Comparison of ENCODE assay signal across 37 mouse cellular contexts in genomic region chr11:70578962-70579361, GRCm38 (mm10). TPM values are rescaled to one million over a fixed set of nuclear protein-coding genes. Genes with fewer than 3 reads are reported as not detected.
DNase-seq lines count a peak whose midpoint lies in the region; ATAC-seq and TF ChIP-seq lines count a peak whose summit lies in the region.
"Had no signal": no experiment of that assay in that cellular context is flagged by ENCODE, and none has a peak within 500 bp of the region (broad histone marks: within the 10 kb centered on the region; RNA-seq: fewer than 3 reads in every experiment).

No protein-coding gene starts in this region.

- intact Hi-C loops in gastrocnemius, adult 2 months (cut with DNase I): no loop called here
- intact Hi-C loops in gastrocnemius, postnatal 36 days (cut with DNase I): no loop called here

- ATAC-seq in megakaryocyte, adult 5-6 weeks (ENCODE audit: poor library complexity, severe bottlenecking): no peak
- ATAC-seq in embryonic facial prominence, embryonic 15.5 days (ENCODE audit: insufficient number of reproducible peaks, low FRiP score, low TSS enrichment, low read depth): no peak
- no peak for ATAC-seq in stomach, embryonic 16.5 days (ENCODE audit: insufficient read depth, low FRiP score)
- ATAC-seq in hindbrain, embryonic 16.5 days: no peak
- ATAC-seq: forebrain, embryonic 16.5 days; hindbrain, postnatal 0 days; intestine, embryonic 15.5 days; liver, embryonic 12.5 days; liver, postnatal 0 days; midbrain, embryonic 15.5 days had no signal

- peaks cover 96% of the 10 kb centered on the region for H3K4me1 ChIP-seq in megakaryocyte, embryonic 14.5 days
- H3K4me1 ChIP-seq in embryonic facial prominence, embryonic 15.5 days: peaks cover 74% of the 10 kb centered on the region
- H3K4me1 ChIP-seq in stomach, embryonic 16.5 days (ENCODE audit: control insufficient read depth, insufficient read depth, low read length): peaks cover 62% of the 10 kb centered on the region
- H3K4me1 ChIP-seq in hindbrain, embryonic 16.5 days (ENCODE audit: control insufficient read depth, insufficient read depth, low read depth, low read length): peaks cover 8% of the 10 kb centered on the region

- no peak overlapping the region for H3K4me3 ChIP-seq in gastrocnemius, adult 2 months
- peak overlapping the region; percentile 88 for H3K4me3 ChIP-seq in megakaryocyte, embryonic 14.5 days (replicated peaks)
- H3K4me3 ChIP-seq in embryonic facial prominence, embryonic 15.5 days (replicated peaks): no peak overlapping the region
- no peak overlapping the region for H3K4me3 ChIP-seq in stomach, embryonic 16.5 days (replicated peaks; ENCODE audit: low read length)
- H3K4me3 ChIP-seq in hindbrain, embryonic 16.5 days (ENCODE audit: low read length): no peak overlapping the region
- H3K4me3 ChIP-seq: forebrain, embryonic 10.5 days; heart, embryonic 10.5 days; heart, embryonic 15.5 days; intestine, embryonic 15.5 days; limb, embryonic 13.5 days; liver, embryonic 12.5 days; midbrain, embryonic 15.5 days; neural tube, embryonic 13.5 days had no signal

- TF ChIP-seq CTCF in gastrocnemius, adult 2 months (IDR thresholded peaks at IDR 0.05): no peak

- H3K9ac ChIP-seq in embryonic facial prominence, embryonic 15.5 days: no peak overlapping the region
- H3K9ac ChIP-seq in stomach, embryonic 16.5 days (ENCODE audit: low read length): no peak overlapping the region
- no peak overlapping the region for H3K9ac ChIP-seq in hindbrain, embryonic 16.5 days (ENCODE audit: low read depth, low read length)
- H3K9ac ChIP-seq: heart, embryonic 15.5 days; liver, embryonic 12.5 days; liver, postnatal 0 days; midbrain, embryonic 15.5 days had no signal

- no peak overlapping the region; the same call in 1 of the 2 replicates for H3K4me2 ChIP-seq in embryonic facial prominence, embryonic 15.5 days (replicated peaks)
- peak overlapping the region; percentile 31; the same call in 1 of the 2 replicates for H3K4me2 ChIP-seq in stomach, embryonic 16.5 days (ENCODE audit: low read depth, low read length)
- no peak overlapping the region for H3K4me2 ChIP-seq in hindbrain, embryonic 16.5 days (ENCODE audit: low read length)
- H3K4me2 ChIP-seq: heart, embryonic 15.5 days; limb, embryonic 13.5 days; liver, embryonic 12.5 days; midbrain, embryonic 15.5 days; neural tube, embryonic 13.5 days had no signal

- DNase-seq in gastrocnemius, adult 2 months: no peak
- DNase-seq in gastrocnemius, postnatal 36 days: no peak
- no peak for DNase-seq in spleen, postnatal 4 days (ENCODE audit: low spot score in 2 of 2)
- DNase-seq: adrenal gland, postnatal 10 days; B cell, adult 2 months; cerebellum, adult 11-12 months; cerebellum, postnatal 14 days; kidney, adult 2 months; kidney, postnatal 4 days; liver, postnatal 0 days; lung, postnatal 36 days; thymus, adult 2 months; thymus, postnatal 4 days had no signal

- WGBS in embryonic facial prominence, embryonic 15.5 days: 76% methylated on average over 6 of the region's 6 CpGs
- 78% methylated on average over 6 of the region's 6 CpGs for WGBS in stomach, embryonic 16.5 days
- WGBS in hindbrain, embryonic 16.5 days: 94% methylated on average over 6 of the region's 6 CpGs

- no peaks in the 10 kb centered on the region for H3K27me3 ChIP-seq in megakaryocyte, embryonic 14.5 days (replicated peaks)
- H3K27me3 ChIP-seq in embryonic facial prominence, embryonic 15.5 days: no peaks in the 10 kb centered on the region
- no peaks in the 10 kb centered on the region for H3K27me3 ChIP-seq in stomach, embryonic 16.5 days (ENCODE audit: control insufficient read depth, insufficient read depth, low read length)
- no peaks in the 10 kb centered on the region for H3K27me3 ChIP-seq in hindbrain, embryonic 16.5 days (replicated peaks; ENCODE audit: control insufficient read depth, insufficient read depth, low read length)
- H3K27me3 ChIP-seq: heart, embryonic 15.5 days; intestine, embryonic 15.5 days; limb, embryonic 13.5 days; liver, embryonic 12.5 days; midbrain, embryonic 15.5 days; neural tube, embryonic 13.5 days had no signal

- peak overlapping the region; percentile 50 for H3K27ac ChIP-seq in gastrocnemius, adult 2 months
- H3K27ac ChIP-seq in embryonic facial prominence, embryonic 15.5 days (replicated peaks): peak overlapping the region; percentile 83
- H3K27ac ChIP-seq in stomach, embryonic 16.5 days (ENCODE audit: low read length): peak overlapping the region; percentile 95
- no peak overlapping the region for H3K27ac ChIP-seq in hindbrain, embryonic 16.5 days (ENCODE audit: low read depth, low read length)
- H3K27ac ChIP-seq: heart, embryonic 15.5 days; hindbrain, postnatal 0 days; limb, embryonic 13.5 days; midbrain, embryonic 15.5 days; neural tube, embryonic 13.5 days had no signal

- H3K36me3 ChIP-seq in megakaryocyte, embryonic 14.5 days (replicated peaks; ENCODE audit: low read length): peaks cover 67% of the 10 kb centered on the region
- no peaks in the 10 kb centered on the region for H3K36me3 ChIP-seq in embryonic facial prominence, embryonic 15.5 days
- H3K36me3 ChIP-seq in stomach, embryonic 16.5 days (ENCODE audit: control insufficient read depth, insufficient read depth, low read length): no peaks in the 10 kb centered on the region
- no peaks in the 10 kb centered on the region for H3K36me3 ChIP-seq in hindbrain, embryonic 16.5 days (ENCODE audit: control insufficient read depth, insufficient read depth, low read length)
- H3K36me3 ChIP-seq: heart, embryonic 15.5 days; intestine, embryonic 15.5 days; limb, embryonic 13.5 days; midbrain, embryonic 15.5 days; neural tube, embryonic 13.5 days had no signal

- no peaks in the 10 kb centered on the region for H3K9me3 ChIP-seq in megakaryocyte, embryonic 14.5 days
- no peaks in the 10 kb centered on the region for H3K9me3 ChIP-seq in embryonic facial prominence, embryonic 15.5 days (replicated peaks)
- no peaks in the 10 kb centered on the region for H3K9me3 ChIP-seq in stomach, embryonic 16.5 days (replicated peaks; ENCODE audit: control insufficient read depth, low read length)
- H3K9me3 ChIP-seq in hindbrain, embryonic 16.5 days (ENCODE audit: control insufficient read depth, low read length): no peaks in the 10 kb centered on the region
- H3K9me3 ChIP-seq: forebrain, embryonic 10.5 days; G1E; heart, embryonic 10.5 days; heart, embryonic 15.5 days; intestine, embryonic 15.5 days; limb, embryonic 13.5 days; liver, embryonic 12.5 days; midbrain, embryonic 15.5 days; neural tube, embryonic 13.5 days had no signal

RNA-seq across cellular contexts. Expression of gene Mink1, which starts 16.3 kb away (rescaled TPM):
- total RNA-seq in gastrocnemius, adult 2 months (2021): 10 to 100 TPM; 33.7 to 34.7 TPM
- 10 to 100 TPM; 28.0 to 31.1 TPM for total RNA-seq in gastrocnemius, postnatal 36 days (2021)
- polyA plus RNA-seq in megakaryocyte, embryonic 14.5 days (2012; ENCODE audit: insufficient read depth, low replicate concordance): 122 and 129 TPM in 2 replicates
- total RNA-seq in megakaryocyte, adult 5-6 weeks (2015): 20.6 and 21.3 TPM in 2 replicates
- total RNA-seq in megakaryocyte, adult 5-6 weeks (2017): 12.7 and 17.5 TPM in 2 replicates
- polyA plus RNA-seq in embryonic facial prominence, embryonic 15.5 days (2015; fragmentation: Nextera tagmentation; extraction: Ambion mirVana): 16.7 and 20.3 TPM in 2 replicates
- 12.5 and 13.0 TPM in 2 replicates for polyA plus RNA-seq in stomach, embryonic 16.5 days (2015; fragmentation: Nextera tagmentation; extraction: Ambion mirVana)
- polyA plus RNA-seq in hindbrain, embryonic 16.5 days (2015; fragmentation: Nextera tagmentation; extraction: Ambion mirVana): 14.4 and 19.1 TPM in 2 replicates

RNA-seq across cellular contexts. Expression of gene 4930544D05Rik, which starts 36.7 kb away (rescaled TPM):
- total RNA-seq in gastrocnemius, adult 2 months (2021): not detected
- not detected for total RNA-seq in gastrocnemius, postnatal 36 days (2021)
- polyA plus RNA-seq in megakaryocyte, embryonic 14.5 days (2012; ENCODE audit: insufficient read depth, low replicate concordance): not detected in 2 replicates
- total RNA-seq in megakaryocyte, adult 5-6 weeks (2015): not detected in 2 replicates
- not detected in 2 replicates for total RNA-seq in megakaryocyte, adult 5-6 weeks (2017)
- not detected in 2 replicates for polyA plus RNA-seq in embryonic facial prominence, embryonic 15.5 days (2015; fragmentation: Nextera tagmentation; extraction: Ambion mirVana)
- polyA plus RNA-seq in stomach, embryonic 16.5 days (2015; fragmentation: Nextera tagmentation; extraction: Ambion mirVana): not detected in 2 replicates
- polyA plus RNA-seq in hindbrain, embryonic 16.5 days (2015; fragmentation: Nextera tagmentation; extraction: Ambion mirVana): not detected in 2 replicates
- total RNA-seq: adrenal gland, postnatal 10 days; G1E; gastrocnemius, adult 8-10 months; heart, postnatal 25 days; hindbrain, postnatal 0 days had no signal
- polyA plus RNA-seq: cortical plate, adult 2 months; forebrain, embryonic 10.5 days; forebrain, embryonic 16.5 days; G1E; heart, embryonic 10.5 days; heart, embryonic 15.5 days; hindbrain, embryonic 11.5 days; hindbrain, postnatal 0 days; intestine, embryonic 15.5 days; kidney, adult 2 months; kidney, embryonic 16.5 days; limb, embryonic 13.5 days; liver, embryonic 12.5 days; liver, postnatal 0 days; lung, embryonic 16.5 days; midbrain, embryonic 15.5 days; neural tube, embryonic 13.5 days had no signal

RNA-seq across cellular contexts. Expression of gene Pld2, which starts 39.1 kb away (rescaled TPM):
- 10 to 100 TPM; 15.8 to 18.2 TPM for total RNA-seq in gastrocnemius, adult 2 months (2021)
- 10 to 100 TPM; 15.0 to 17.2 TPM for total RNA-seq in gastrocnemius, postnatal 36 days (2021)
- 1.1 TPM in 1 of 2 replicates, not detected in the other for polyA plus RNA-seq in megakaryocyte, embryonic 14.5 days (2012; ENCODE audit: insufficient read depth, low replicate concordance)
- total RNA-seq in megakaryocyte, adult 5-6 weeks (2015): 6.3 and 6.5 TPM in 2 replicates
- total RNA-seq in megakaryocyte, adult 5-6 weeks (2017): 7.3 and 11.1 TPM in 2 replicates
- 10.3 and 13.2 TPM in 2 replicates for polyA plus RNA-seq in embryonic facial prominence, embryonic 15.5 days (2015; fragmentation: Nextera tagmentation; extraction: Ambion mirVana)
- 17.8 and 21.5 TPM in 2 replicates for polyA plus RNA-seq in stomach, embryonic 16.5 days (2015; fragmentation: Nextera tagmentation; extraction: Ambion mirVana)
- polyA plus RNA-seq in hindbrain, embryonic 16.5 days (2015; fragmentation: Nextera tagmentation; extraction: Ambion mirVana): 20.6 and 21.4 TPM in 2 replicates
- polyA plus RNA-seq: G1E had no signal

RNA-seq across cellular contexts. Expression of gene Chrne, which starts 40.1 kb away (rescaled TPM):
- total RNA-seq in gastrocnemius, adult 2 months (2021): 10 to 100 TPM; 11.0 to 18.4 TPM
- 10 to 100 TPM; 18.0 to 28.1 TPM for total RNA-seq in gastrocnemius, postnatal 36 days (2021)
- 0.83 TPM in 1 of 2 replicates, not detected in the other for polyA plus RNA-seq in megakaryocyte, embryonic 14.5 days (2012; ENCODE audit: insufficient read depth, low replicate concordance)
- total RNA-seq in megakaryocyte, adult 5-6 weeks (2015): 0.36 TPM in 1 of 2 replicates, not detected in the other
- 0.41 and 1.2 TPM in 2 replicates for total RNA-seq in megakaryocyte, adult 5-6 weeks (2017)
- 0.49 and 0.65 TPM in 2 replicates for polyA plus RNA-seq in embryonic facial prominence, embryonic 15.5 days (2015; fragmentation: Nextera tagmentation; extraction: Ambion mirVana)
- 0.37 TPM in 1 of 2 replicates, not detected in the other for polyA plus RNA-seq in stomach, embryonic 16.5 days (2015; fragmentation: Nextera tagmentation; extraction: Ambion mirVana)
- polyA plus RNA-seq in hindbrain, embryonic 16.5 days (2015; fragmentation: Nextera tagmentation; extraction: Ambion mirVana): not detected in 2 replicates
- total RNA-seq: G1E; heart, postnatal 25 days; left cerebral cortex, postnatal 14 days had no signal
- polyA plus RNA-seq: forebrain, embryonic 10.5 days; G1E; heart, embryonic 10.5 days; heart, embryonic 15.5 days; hindbrain, embryonic 11.5 days; intestine, embryonic 15.5 days; limb, embryonic 13.5 days; liver, embryonic 12.5 days; midbrain, embryonic 15.5 days had no signal

RNA-seq across cellular contexts. Expression of gene Gm40193, which starts 46.2 kb away (rescaled TPM):
- total RNA-seq in gastrocnemius, adult 2 months (2021): not detected
- total RNA-seq in gastrocnemius, postnatal 36 days (2021): not detected
- polyA plus RNA-seq in megakaryocyte, embryonic 14.5 days (2012; ENCODE audit: insufficient read depth, low replicate concordance): not detected in 2 replicates
- total RNA-seq in megakaryocyte, adult 5-6 weeks (2015): not detected in 2 replicates
- not detected in 2 replicates for total RNA-seq in megakaryocyte, adult 5-6 weeks (2017)
- 1.1 and 3.3 TPM in 2 replicates for polyA plus RNA-seq in embryonic facial prominence, embryonic 15.5 days (2015; fragmentation: Nextera tagmentation; extraction: Ambion mirVana)
- not detected in 2 replicates for polyA plus RNA-seq in stomach, embryonic 16.5 days (2015; fragmentation: Nextera tagmentation; extraction: Ambion mirVana)
- polyA plus RNA-seq in hindbrain, embryonic 16.5 days (2015; fragmentation: Nextera tagmentation; extraction: Ambion mirVana): not detected in 2 replicates
- total RNA-seq: adrenal gland, postnatal 10 days; G1E; gastrocnemius, adult 8-10 months; heart, postnatal 25 days; hindbrain, postnatal 0 days; left cerebral cortex, postnatal 14 days had no signal
- polyA plus RNA-seq: cortical plate, adult 2 months; forebrain, embryonic 10.5 days; forebrain, embryonic 16.5 days; G1E; gonadal fat pad, adult 2 months; heart, embryonic 10.5 days; heart, embryonic 15.5 days; hindbrain, embryonic 11.5 days; hindbrain, postnatal 0 days; intestine, embryonic 15.5 days; kidney, adult 2 months; kidney, embryonic 16.5 days; limb, embryonic 13.5 days; liver, embryonic 12.5 days; liver, postnatal 0 days; lung, embryonic 16.5 days; midbrain, embryonic 15.5 days; neural tube, embryonic 13.5 days; thymus, adult 2 months had no signal
